Mouse (Mus musculus) hindbrain, embryonic 13.5 days (tissue): ENCODE measurements at regions not wholly inside any gene's neighbourhood (a gene's known extent, or its start where the extent isn't known, plus 50 kb on each side); places are given as distances from the start of the nearest gene placed in this dataset.

Experiments
- ATAC-seq: fragments of 200-750 bp; cut with Nextera tagmentation; 2 replicates; pipeline ENCODE4 v1.8.0; 2017; ENCODE audit warnings: moderate TSS enrichment; ENCODE audit not compliant: low FRiP score
- H3K27ac ChIP-seq: fragments of 300-500 bp; sonication (generic); 2 replicates; pipeline ENCODE4 v1.5.1; 2015; ENCODE audit warnings: inconsistent platforms, mild to moderate bottlenecking, moderate library complexity
- H3K27me3 ChIP-seq: fragments of 300-500 bp; sonication (generic); 2 replicates; pipeline ENCODE4 v1.6.1; 2015; ENCODE audit warnings: mild to moderate bottlenecking, inconsistent platforms
- H3K36me3 ChIP-seq: fragments of 300-500 bp; sonication (generic); 2 replicates; pipeline ENCODE4 v1.6.1; 2015; ENCODE audit warnings: mild to moderate bottlenecking, inconsistent platforms
- H3K4me1 ChIP-seq: fragments of 300-500 bp; sonication (generic); replicated peaks from 2 replicates; pipeline ENCODE4 v1.6.1; 2015; ENCODE audit warnings: inconsistent platforms
- H3K4me2 ChIP-seq: fragments of 300-500 bp; sonication (generic); 2 replicates; pipeline ENCODE4 v1.6.1; 2015; ENCODE audit warnings: inconsistent platforms, mild to moderate bottlenecking, moderate library complexity
- H3K4me3 ChIP-seq: fragments of 300-500 bp; sonication (generic); 2 replicates; pipeline ENCODE4 v1.5.1; 2015; ENCODE audit warnings: mild to moderate bottlenecking, inconsistent platforms
- H3K9ac ChIP-seq: fragments of 300-500 bp; sonication (generic); 2 replicates; pipeline ENCODE4 v1.6.1; 2015; ENCODE audit warnings: mild to moderate bottlenecking, inconsistent platforms
- H3K9me3 ChIP-seq: fragments of 300-500 bp; sonication (generic); 2 replicates; pipeline ENCODE4 v1.6.1; 2016; ENCODE audit warnings: inconsistent platforms
- WGBS: fragments of 180-500 bp; shearing (Covaris S2); methylation state at CpG from one replicate; pipeline ENCODE4 v1.1.7; 2015; 5-methylcytosine and 5-hydroxymethylcytosine counted together

DNA sequence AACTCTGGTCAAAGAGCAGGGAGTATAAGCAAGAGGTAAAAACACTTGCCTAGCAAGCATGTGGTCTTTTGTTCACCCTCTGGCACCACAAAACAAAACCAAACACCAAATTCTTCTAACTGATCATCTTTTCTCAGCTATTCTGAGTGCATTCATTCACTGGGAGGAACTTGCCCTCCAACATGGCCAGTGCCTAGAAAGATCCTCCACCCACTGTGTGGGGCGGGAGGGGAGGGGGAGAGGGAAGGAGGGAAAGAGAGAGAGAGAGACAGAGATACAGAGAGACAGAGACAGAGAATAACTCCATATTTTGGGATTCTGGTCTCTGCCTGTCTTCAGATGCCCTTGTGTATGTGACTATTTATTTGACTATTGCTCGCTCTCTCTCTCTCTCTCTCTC lies 360.9 kb downstream of the Nuf2 start:
- H3K4me3 ChIP-seq, result no peak overlapping the region
- H3K27ac ChIP-seq, result no peak overlapping the region
- no peak overlapping the region for H3K9ac ChIP-seq
- no peaks in the 10 kb centered on the region for H3K9me3 ChIP-seq
- H3K4me2 ChIP-seq, result no peak overlapping the region
- ATAC-seq, result no peak
- no peaks in the 10 kb centered on the region for H3K36me3 ChIP-seq
- H3K27me3 ChIP-seq, result no peaks in the 10 kb centered on the region
- no peaks in the 10 kb centered on the region for H3K4me1 ChIP-seq
- 95% methylated on average over 2 of the region's 2 CpGs for WGBS

GRCm38 (mm10) chr1:169168033-169168432 lies 363.2 kb downstream of the Nuf2 start:
- 82% methylated on average over 4 of the region's 4 CpGs for WGBS
- Histone ChIP-seq H3K36me3 (no peaks in the 10 kb centered on the region), H3K4me2 (no peak overlapping the region), H3K4me1 (no peaks in the 10 kb centered on the region), H3K4me3 (no peak overlapping the region), H3K9me3 (no peaks in the 10 kb centered on the region), H3K9ac (no peak overlapping the region), H3K27ac (no peak overlapping the region), H3K27me3 (no peaks in the 10 kb centered on the region)
- ATAC-seq, result no peak

DNA sequence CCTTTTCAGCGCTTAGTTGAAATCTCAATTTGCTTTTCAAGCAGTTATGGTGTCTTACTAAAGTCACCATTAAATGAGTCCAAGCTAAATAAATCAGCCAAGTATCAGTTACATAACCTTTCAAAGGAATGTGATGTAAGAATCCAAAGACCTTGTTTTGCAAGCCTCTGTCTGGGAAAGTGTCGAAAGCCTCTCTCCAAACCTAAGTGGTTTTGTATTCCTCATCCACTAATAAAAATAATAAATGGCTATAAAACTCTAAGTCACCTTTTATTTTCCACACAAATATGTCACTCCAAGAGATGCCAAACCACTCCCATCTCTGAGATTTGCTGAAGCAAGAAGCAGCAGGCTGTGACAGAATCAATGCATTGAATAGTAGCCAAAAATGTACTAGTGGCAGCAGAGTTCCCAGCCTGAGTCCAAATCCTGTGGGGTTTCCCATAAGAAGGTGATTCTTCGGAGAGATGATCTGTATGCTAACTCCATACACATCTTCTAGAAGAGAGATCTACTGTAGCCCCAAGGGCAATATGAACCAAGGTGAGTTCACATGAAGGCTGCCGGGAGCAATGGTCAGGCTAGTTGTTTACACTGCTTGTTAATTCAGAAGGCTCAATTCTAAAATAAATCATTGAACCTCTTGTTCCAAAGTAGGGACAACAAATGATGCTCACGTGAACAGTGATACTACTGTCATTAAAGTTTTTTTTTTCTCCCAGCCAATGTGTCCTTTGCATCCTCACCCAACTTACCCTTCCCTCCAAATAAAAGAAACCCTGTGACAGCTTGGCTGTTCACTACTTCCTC lies 365.0 kb downstream of the Nuf2 start:
- Histone ChIP-seq H3K4me2 (no peak overlapping the region), H3K4me1 (no peaks in the 10 kb centered on the region)
- WGBS, result 92% methylated on average over 5 of the region's 5 CpGs

DNA sequence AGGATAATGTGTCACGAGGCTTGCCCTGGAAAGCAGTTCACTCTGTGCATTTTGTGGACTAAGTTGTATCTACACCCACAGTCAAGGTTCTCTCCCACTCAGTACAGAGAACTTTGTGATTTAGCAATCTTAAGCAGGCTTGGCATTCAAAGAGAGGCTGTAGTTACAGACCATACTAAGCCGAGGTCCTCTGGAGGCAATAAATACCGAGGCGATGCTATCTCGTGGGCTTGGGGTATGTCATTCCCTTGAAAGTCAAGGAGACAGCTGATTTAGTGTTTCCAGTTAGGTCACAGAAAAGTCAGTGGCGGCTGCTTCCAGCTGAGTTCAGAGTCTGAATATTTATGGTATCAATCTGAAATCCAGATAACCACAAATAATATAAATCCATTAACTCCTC lies 370.4 kb downstream of the Nuf2 start:
- Histone ChIP-seq H3K9me3 (no peaks in the 10 kb centered on the region), H3K36me3 (no peaks in the 10 kb centered on the region), H3K4me3 (no peak overlapping the region), H3K27me3 (no peaks in the 10 kb centered on the region), H3K4me1 (no peaks in the 10 kb centered on the region), H3K4me2 (no peak overlapping the region), H3K27ac (no peak overlapping the region), H3K9ac (no peak overlapping the region)
- 81% methylated on average over 6 of the region's 6 CpGs for WGBS
- no peak for ATAC-seq

More for the DNA sequence above, 365.0 kb downstream of the Nuf2 start:
- Histone ChIP-seq H3K9me3 (no peaks in the 10 kb centered on the region), H3K9ac (no peak overlapping the region), H3K36me3 (no peaks in the 10 kb centered on the region), H3K27me3 (no peaks in the 10 kb centered on the region), H3K4me3 (no peak overlapping the region), H3K27ac (no peak overlapping the region)
- ATAC-seq, result no peak

DNA sequence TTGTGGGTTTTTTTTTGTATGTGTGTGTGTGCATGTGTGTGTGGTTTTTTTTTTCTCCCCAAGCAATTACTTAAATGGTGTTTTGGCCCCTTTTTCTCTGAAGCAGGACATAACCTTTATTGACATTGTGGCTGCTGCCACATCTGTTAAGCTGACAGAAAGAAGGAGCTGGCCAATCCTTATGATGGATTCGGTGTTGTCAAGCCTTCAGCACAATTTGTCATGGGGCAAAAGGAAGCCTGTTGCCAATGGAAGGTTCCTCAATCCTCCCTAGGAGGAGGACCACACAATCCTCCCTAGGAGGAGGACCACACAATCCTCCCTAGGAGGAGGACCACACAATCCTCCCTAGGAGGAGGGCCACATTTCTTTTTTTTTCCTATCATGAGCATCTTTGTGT lies 371.0 kb downstream of the Nuf2 start:
- Histone ChIP-seq H3K4me2 (no peak overlapping the region), H3K9me3 (no peaks in the 10 kb centered on the region), H3K4me3 (no peak overlapping the region), H3K9ac (no peak overlapping the region), H3K4me1 (no peaks in the 10 kb centered on the region), H3K36me3 (no peaks in the 10 kb centered on the region), H3K27ac (no peak overlapping the region), H3K27me3 (no peaks in the 10 kb centered on the region)
- ATAC-seq, result no peak
- 93% methylated on average over 1 of the region's 1 CpGs for WGBS

GRCm38 (mm10) chr1:169159786-169160185 lies 371.5 kb downstream of the Nuf2 start:
- ATAC-seq, result no peak
- no peak overlapping the region for H3K4me2 ChIP-seq
- H3K9ac ChIP-seq, result no peak overlapping the region

DNA sequence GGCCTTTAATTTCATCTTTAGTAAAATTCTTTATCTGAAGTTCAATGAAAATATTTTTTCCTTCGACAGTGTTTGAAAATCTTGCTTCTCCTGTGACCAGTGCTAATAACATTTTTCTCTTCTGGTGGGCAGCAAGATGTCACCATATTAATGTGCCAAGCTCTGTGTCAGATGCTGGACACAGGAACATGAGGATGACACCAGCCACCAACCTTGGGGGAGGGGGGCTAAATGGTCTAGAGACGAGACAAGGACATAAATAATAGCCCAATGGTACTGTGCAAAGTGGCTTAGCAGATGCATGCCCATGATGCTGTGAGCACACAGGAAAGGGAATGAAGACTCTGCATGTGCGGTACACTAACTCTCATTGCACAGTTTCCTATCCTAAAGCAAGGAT lies 373.8 kb downstream of the Nuf2 start:
- H3K9me3 ChIP-seq, result no peaks in the 10 kb centered on the region
- WGBS, result 90% methylated on average over 3 of the region's 3 CpGs
- H3K4me2 ChIP-seq, result no peak overlapping the region
- H3K36me3 ChIP-seq, result no peaks in the 10 kb centered on the region
- no peak for ATAC-seq
- H3K9ac ChIP-seq, result no peak overlapping the region
- no peaks in the 10 kb centered on the region for H3K4me1 ChIP-seq
- no peaks in the 10 kb centered on the region for H3K27me3 ChIP-seq
- H3K4me3 ChIP-seq, result no peak overlapping the region
- H3K27ac ChIP-seq, result no peak overlapping the region

More at GRCm38 (mm10) chr1:169159786-169160185, 371.5 kb downstream of the Nuf2 start:
- Histone ChIP-seq H3K4me1 (no peaks in the 10 kb centered on the region), H3K36me3 (no peaks in the 10 kb centered on the region), H3K27ac (no peak overlapping the region), H3K27me3 (no peaks in the 10 kb centered on the region), H3K9me3 (no peaks in the 10 kb centered on the region), H3K4me3 (no peak overlapping the region)

GRCm38 (mm10) chr1:169156875-169157274 lies 374.4 kb downstream of the Nuf2 start:
- Histone ChIP-seq H3K36me3 (no peaks in the 10 kb centered on the region), H3K27me3 (no peaks in the 10 kb centered on the region), H3K4me1 (no peaks in the 10 kb centered on the region), H3K27ac (no peak overlapping the region), H3K9me3 (no peaks in the 10 kb centered on the region), H3K4me2 (no peak overlapping the region), H3K9ac (no peak overlapping the region), H3K4me3 (no peak overlapping the region)
- 89% methylated on average over 4 of the region's 4 CpGs for WGBS
- ATAC-seq, result no peak

DNA sequence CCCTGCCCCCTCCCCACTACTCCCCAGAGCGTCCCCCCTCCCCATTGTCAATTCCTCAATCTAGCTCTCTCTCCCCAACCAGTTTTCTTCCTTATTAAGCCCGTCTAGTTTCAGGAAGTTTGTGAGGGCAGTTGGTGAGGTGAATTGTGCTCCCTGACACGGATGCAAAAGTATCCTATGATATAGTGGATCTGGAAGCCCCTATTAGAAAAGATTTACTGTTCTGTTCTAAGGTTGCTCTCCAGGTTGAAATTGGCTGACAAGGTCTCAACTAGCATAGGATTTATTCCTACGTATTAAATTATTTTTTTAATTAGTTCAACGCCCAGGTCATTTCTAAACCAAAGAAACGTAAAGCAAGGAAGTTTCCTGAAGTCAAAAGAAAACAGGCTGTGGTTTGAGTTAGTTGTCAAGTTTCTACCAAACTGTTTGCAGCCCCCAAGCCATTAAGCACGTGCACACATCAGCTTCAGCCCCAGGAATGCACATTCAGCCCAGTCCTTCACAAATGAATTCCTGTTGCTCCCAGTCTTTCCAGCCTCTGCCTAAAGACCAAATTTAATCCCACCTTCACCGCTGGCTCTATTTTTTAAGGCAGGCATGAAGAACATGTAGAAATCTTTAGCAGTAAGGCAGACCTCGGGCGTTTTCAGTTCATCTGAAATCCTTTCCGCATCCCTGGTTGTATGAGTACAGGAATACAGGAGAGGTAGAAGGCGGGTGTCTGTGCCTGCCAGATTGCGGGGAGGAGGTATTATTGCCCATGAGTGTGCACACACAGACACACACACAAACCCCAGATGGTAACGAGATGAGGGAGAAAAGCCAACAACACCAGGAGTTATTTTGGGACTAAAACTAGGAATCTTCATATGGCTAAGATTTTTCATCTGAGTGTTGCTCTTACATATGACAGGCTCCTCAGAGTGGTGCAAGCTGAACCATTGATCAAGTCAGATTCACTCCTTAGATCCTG lies 375.5 kb downstream of the Nuf2 start:
- H3K36me3 ChIP-seq, result no peaks in the 10 kb centered on the region
- H3K4me3 ChIP-seq, result no peak overlapping the region
- H3K27ac ChIP-seq, result no peak overlapping the region
- H3K4me1 ChIP-seq, result no peaks in the 10 kb centered on the region
- H3K9ac ChIP-seq, result no peak overlapping the region
- 85% methylated on average over 14 of the region's 14 CpGs for WGBS
- no peak for ATAC-seq
- H3K27me3 ChIP-seq, result no peaks in the 10 kb centered on the region
- H3K9me3 ChIP-seq, result no peaks in the 10 kb centered on the region
- no peak overlapping the region for H3K4me2 ChIP-seq

DNA sequence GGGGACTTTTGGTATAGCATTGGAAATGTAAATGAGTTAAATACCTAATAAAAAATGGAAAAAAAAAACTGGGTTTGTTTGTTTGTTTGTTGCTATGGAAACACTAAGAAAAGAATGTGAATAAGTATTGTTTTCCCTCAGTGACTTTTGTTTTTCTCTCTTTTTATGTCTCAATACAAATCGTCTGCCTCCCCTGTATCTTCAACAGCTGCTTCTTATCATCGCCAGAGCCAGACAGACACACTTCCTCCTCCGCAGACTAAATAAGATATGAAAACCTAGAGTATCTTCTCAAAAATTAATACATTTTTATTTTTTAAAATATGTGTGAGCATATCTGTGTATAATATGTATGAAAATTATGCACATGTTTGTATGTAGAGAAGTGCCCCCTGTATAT lies 389.0 kb downstream of the Nuf2 start:
- no peaks in the 10 kb centered on the region for H3K27me3 ChIP-seq
- H3K9me3 ChIP-seq, result peaks cover 6% of the 10 kb centered on the region; the same call in 1 of the 2 replicates
- H3K4me1 ChIP-seq, result peaks cover 12% of the 10 kb centered on the region
- no peak overlapping the region for H3K27ac ChIP-seq
- H3K4me3 ChIP-seq, result no peak overlapping the region
- WGBS, result 66% methylated on average over 3 of the region's 3 CpGs
- H3K9ac ChIP-seq, result no peak overlapping the region
- no peak overlapping the region for H3K4me2 ChIP-seq
- H3K36me3 ChIP-seq, result no peaks in the 10 kb centered on the region
- no peak for ATAC-seq

GRCm38 (mm10) chr1:169140056-169140455 lies 391.2 kb downstream of the Nuf2 start:
- no peak for ATAC-seq
- H3K36me3 ChIP-seq, result no peaks in the 10 kb centered on the region

GRCm38 (mm10) chr1:169139507-169139906 lies 391.8 kb downstream of the Nuf2 start:
- H3K27ac ChIP-seq, result peak overlapping the region; percentile 69
- peak; percentile 59; the same call in 1 of the 2 replicates for ATAC-seq
- H3K36me3 ChIP-seq, result no peaks in the 10 kb centered on the region
- no peak overlapping the region for H3K4me3 ChIP-seq
- H3K9me3 ChIP-seq, result peaks cover 6% of the 10 kb centered on the region; the same call in 1 of the 2 replicates
- WGBS, result 21% methylated on average over 5 of the region's 5 CpGs
- H3K9ac ChIP-seq, result no peak overlapping the region
- peaks cover 12% of the 10 kb centered on the region for H3K4me1 ChIP-seq
- no peak overlapping the region for H3K4me2 ChIP-seq
- H3K27me3 ChIP-seq, result no peaks in the 10 kb centered on the region

More at GRCm38 (mm10) chr1:169140056-169140455, 391.2 kb downstream of the Nuf2 start:
- H3K4me1 ChIP-seq, result peaks cover 12% of the 10 kb centered on the region
- H3K9ac ChIP-seq, result no peak overlapping the region
- H3K4me3 ChIP-seq, result no peak overlapping the region
- peak overlapping the region; percentile 69; the same call in 1 of the 2 replicates for H3K27ac ChIP-seq
- H3K27me3 ChIP-seq, result no peaks in the 10 kb centered on the region
- 30% methylated on average over 3 of the region's 3 CpGs for WGBS
- H3K9me3 ChIP-seq, result peaks cover 6% of the 10 kb centered on the region; the same call in 1 of the 2 replicates
- no peak overlapping the region for H3K4me2 ChIP-seq
